ENCODE assay signal across 15 mouse cellular contexts in genomic region chr10:60349644-60350043, GRCm38 (mm10). TPM values are rescaled to one million over a fixed set of nuclear protein-coding genes. Genes with fewer than 3 reads are reported as not detected.
A peak's percentile ranks its signal among the peaks of the same experiment; 100 is the strongest.
DNase-seq lines count a peak whose midpoint lies in the region; ATAC-seq and TF ChIP-seq lines count a peak whose summit lies in the region.
"Had no signal": no experiment of that assay in that cellular context is flagged by ENCODE, and none has a peak within 500 bp of the region (broad histone marks: within the 10 kb centered on the region; RNA-seq: fewer than 3 reads in every experiment).

No protein-coding gene starts in this region.

- H3K36me3 ChIP-seq in lung, embryonic 16.5 days (ENCODE audit: control insufficient read depth, insufficient read depth, low read length) = no peaks in the 10 kb centered on the region
- H3K36me3 ChIP-seq in intestine, embryonic 16.5 days (ENCODE audit: control insufficient read depth, insufficient read depth, low read length) = no peaks in the 10 kb centered on the region
- H3K36me3 ChIP-seq in small intestine, adult 2 months (ENCODE audit: control insufficient read depth, insufficient read depth, low read length) = no peaks in the 10 kb centered on the region
- H3K36me3 ChIP-seq in forebrain, embryonic 13.5 days (ENCODE audit: poor library complexity, severe bottlenecking) = no peaks in the 10 kb centered on the region
- H3K36me3 ChIP-seq: forebrain, embryonic 15.5 days; G1E had no signal

- ATAC-seq in lung, embryonic 16.5 days (ENCODE audit: low read depth) = no peak
- no peak for ATAC-seq in intestine, embryonic 16.5 days
- ATAC-seq in forebrain, embryonic 13.5 days = no peak
- ATAC-seq: forebrain, embryonic 15.5 days had no signal

- peak overlapping the region; percentile 16; the same call in 1 of the 2 replicates for H3K4me2 ChIP-seq in lung, embryonic 16.5 days (ENCODE audit: low read depth, low read length)
- peak overlapping the region; percentile 85 for H3K4me2 ChIP-seq in intestine, embryonic 16.5 days (ENCODE audit: low read depth, low read length)
- no peak overlapping the region for H3K4me2 ChIP-seq in forebrain, embryonic 13.5 days
- H3K4me2 ChIP-seq: forebrain, embryonic 15.5 days had no signal

- no peaks in the 10 kb centered on the region for H3K27me3 ChIP-seq in lung, embryonic 16.5 days (ENCODE audit: control insufficient read depth, insufficient read depth, low read depth, low read length)
- H3K27me3 ChIP-seq in intestine, embryonic 16.5 days (replicated peaks; ENCODE audit: control insufficient read depth, insufficient read depth, low read length) = no peaks in the 10 kb centered on the region
- H3K27me3 ChIP-seq in small intestine, adult 2 months (ENCODE audit: control insufficient read depth, insufficient read depth, low read length) = no peaks in the 10 kb centered on the region
- peaks cover 23% of the 10 kb centered on the region for H3K27me3 ChIP-seq in forebrain, embryonic 13.5 days

- no peak for TF ChIP-seq POLR2A in small intestine, adult 2 months (IDR thresholded peaks at IDR 0.05; ENCODE audit: low read depth, low read length)

- TF ChIP-seq CTCF in gastrocnemius, adult 2 months (IDR thresholded peaks at IDR 0.05) = no peak
- TF ChIP-seq CTCF in small intestine, adult 2 months (IDR thresholded peaks at IDR 0.05; ENCODE audit: extremely low read depth, insufficient read length, insufficient replicate concordance, low read depth, low read length) = no peak

- peak overlapping the region; percentile 92 for H3K27ac ChIP-seq in gastrocnemius, adult 2 months
- peak overlapping the region; percentile 96 for H3K27ac ChIP-seq in lung, embryonic 16.5 days (ENCODE audit: low read length)
- H3K27ac ChIP-seq in intestine, embryonic 16.5 days (ENCODE audit: low read length) = peak overlapping the region; percentile 84
- peak overlapping the region; percentile 91 for H3K27ac ChIP-seq in small intestine, adult 2 months (ENCODE audit: insufficient read depth, low read depth, low read length)
- no peak overlapping the region for H3K27ac ChIP-seq in forebrain, embryonic 13.5 days
- H3K27ac ChIP-seq: forebrain, embryonic 15.5 days had no signal

- no peak overlapping the region; the same call in 1 of the 2 replicates for H3K9ac ChIP-seq in lung, embryonic 16.5 days (ENCODE audit: low read length)
- peak overlapping the region; percentile 84; the same call in 1 of the 2 replicates for H3K9ac ChIP-seq in intestine, embryonic 16.5 days (ENCODE audit: low read depth, low read length)
- H3K9ac ChIP-seq in forebrain, embryonic 13.5 days = no peak overlapping the region
- H3K9ac ChIP-seq: forebrain, embryonic 15.5 days had no signal

- no peaks in the 10 kb centered on the region for H3K9me3 ChIP-seq in lung, embryonic 16.5 days (ENCODE audit: control insufficient read depth, low read length)
- H3K9me3 ChIP-seq in intestine, embryonic 16.5 days (ENCODE audit: control insufficient read depth, low read length) = no peaks in the 10 kb centered on the region
- H3K9me3 ChIP-seq in forebrain, embryonic 13.5 days (replicated peaks) = no peaks in the 10 kb centered on the region
- H3K9me3 ChIP-seq: forebrain, embryonic 15.5 days; G1E had no signal

- H3K4me1 ChIP-seq in lung, embryonic 16.5 days (replicated peaks; ENCODE audit: control insufficient read depth, insufficient read depth, low read length) = peaks cover 53% of the 10 kb centered on the region
- peaks cover 59% of the 10 kb centered on the region for H3K4me1 ChIP-seq in intestine, embryonic 16.5 days (ENCODE audit: control insufficient read depth, insufficient read depth, low read length)
- H3K4me1 ChIP-seq in small intestine, adult 2 months (ENCODE audit: control insufficient read depth, insufficient read depth, insufficient read length, low read length) = peaks cover 31% of the 10 kb centered on the region
- peaks cover 30% of the 10 kb centered on the region for H3K4me1 ChIP-seq in forebrain, embryonic 13.5 days

- 78% methylated on average over 5 of the region's 5 CpGs for WGBS in lung, embryonic 16.5 days
- WGBS in intestine, embryonic 16.5 days = 84% methylated on average over 5 of the region's 5 CpGs
- 89% methylated on average over 5 of the region's 5 CpGs for WGBS in small intestine, adult 2 months
- 86% methylated on average over 5 of the region's 5 CpGs for WGBS in forebrain, embryonic 13.5 days

- H3K4me3 ChIP-seq in gastrocnemius, adult 2 months = peak overlapping the region; percentile 78
- no peak overlapping the region for H3K4me3 ChIP-seq in lung, embryonic 16.5 days (ENCODE audit: low read length)
- H3K4me3 ChIP-seq in intestine, embryonic 16.5 days (ENCODE audit: low read length) = no peak overlapping the region
- peak overlapping the region; percentile 8; the same call in 1 of the 2 replicates for H3K4me3 ChIP-seq in small intestine, adult 2 months (ENCODE audit: low read depth, low read length)
- H3K4me3 ChIP-seq in forebrain, embryonic 13.5 days = no peak overlapping the region
- H3K4me3 ChIP-seq: forebrain, embryonic 15.5 days had no signal

- intact Hi-C loops in gastrocnemius, adult 2 months (cut with DNase I) = loop anchor here (5.0 kb wide), 2 partner anchors 33 to 58 kb away; no protein-coding TSS in a partner anchor

- peak; percentile 4 for DNase-seq in gastrocnemius, adult 2 months
- DNase-seq in gastrocnemius, postnatal 25 days = no peak
- DNase-seq in lung, postnatal 25 days (ENCODE audit: low spot score) = no peak
- no peak for DNase-seq in cerebellum, adult 9-10 months
- DNase-seq: cerebellum, adult 11 months; right cerebral cortex, postnatal 4 days; thymus, postnatal 36 days had no signal

RNA-seq across cellular contexts. Expression of gene Vsir, which starts 3.0 kb away (rescaled TPM):
- 1 to 10 TPM; 6.2 to 6.4 TPM for total RNA-seq in gastrocnemius, adult 2 months (2021)
- 1 to 10 TPM; 7.0 to 7.4 TPM for total RNA-seq in gastrocnemius, postnatal 25 days (2021)
- 5.8 and 8.9 TPM in 2 replicates for polyA plus RNA-seq in lung, embryonic 16.5 days (2015; fragmentation: Nextera tagmentation; extraction: Ambion mirVana)
- polyA plus RNA-seq in intestine, embryonic 16.5 days (2015; fragmentation: Nextera tagmentation; extraction: Ambion mirVana) = 10.3 and 11.2 TPM in 2 replicates
- 21.3 and 25.6 TPM in 2 replicates for polyA plus RNA-seq in small intestine, adult 2 months (2012; rRNA removed)
- 1.2 and 1.3 TPM in 2 replicates for polyA plus RNA-seq in forebrain, embryonic 13.5 days (2015; fragmentation: Nextera tagmentation; extraction: Ambion mirVana)

RNA-seq across cellular contexts. Expression of gene Gm17455, which starts 49.9 kb away (rescaled TPM):
- total RNA-seq in gastrocnemius, adult 2 months (2021) = under 1 TPM in 1 of 2 experiments, not detected in 1; 0.31 TPM
- not detected for total RNA-seq in gastrocnemius, postnatal 25 days (2021)
- polyA plus RNA-seq in lung, embryonic 16.5 days (2015; fragmentation: Nextera tagmentation; extraction: Ambion mirVana) = 2.5 and 3.1 TPM in 2 replicates
- polyA plus RNA-seq in intestine, embryonic 16.5 days (2015; fragmentation: Nextera tagmentation; extraction: Ambion mirVana) = 0.72 and 1.0 TPM in 2 replicates
- 0.41 and 0.51 TPM in 2 replicates for polyA plus RNA-seq in small intestine, adult 2 months (2012; rRNA removed)
- 2.0 and 4.2 TPM in 2 replicates for polyA plus RNA-seq in forebrain, embryonic 13.5 days (2015; fragmentation: Nextera tagmentation; extraction: Ambion mirVana)
- total RNA-seq: G1E; megakaryocyte progenitor cell, adult 5-6 weeks had no signal
- polyA plus RNA-seq: G1E; kidney, adult 2 months had no signal

Comparison
In these comparisons a context has a peak if more than half of its experiments do, and no peak if none do; other contexts are left out.
1. H3K4me3 ChIP-seq: peak in gastrocnemius, adult 2 months (single experiment) and small intestine, adult 2 months (single experiment); none in lung, embryonic 16.5 days (single experiment), intestine, embryonic 16.5 days (single experiment) and forebrain, embryonic 13.5 days (single experiment).